Mouse (Mus musculus) mouse trophoblast stem cell (cell line): ENCODE data around the gene Cd300lg.

ENCODE experiments used
- in situ Hi-C, 2 experiments: fragments of 300-500 bp; cut with MseI, MboI; formaldehyde crosslinking; loops; 2 replicates in 1 of 2; 3 replicates in 1 of 2; pipeline ENCODE4 v1.15.1; 2025

The Cd300lg gene

GRCm38 (mm10) chr11:102025991-102026660 lies 15.2 kb upstream of the Cd300lg start:
- in situ Hi-C loops: no loop called here

GRCm38 (mm10) chr11:102026694-102027360 lies 14.5 kb upstream of the Cd300lg start:
- in situ Hi-C loops: no loop called here

- in situ Hi-C loops: no loop called here
Observed at GRCm38 (mm10) chr11:102027361-102028017, 13.8 kb upstream of the Cd300lg start.

DNA sequence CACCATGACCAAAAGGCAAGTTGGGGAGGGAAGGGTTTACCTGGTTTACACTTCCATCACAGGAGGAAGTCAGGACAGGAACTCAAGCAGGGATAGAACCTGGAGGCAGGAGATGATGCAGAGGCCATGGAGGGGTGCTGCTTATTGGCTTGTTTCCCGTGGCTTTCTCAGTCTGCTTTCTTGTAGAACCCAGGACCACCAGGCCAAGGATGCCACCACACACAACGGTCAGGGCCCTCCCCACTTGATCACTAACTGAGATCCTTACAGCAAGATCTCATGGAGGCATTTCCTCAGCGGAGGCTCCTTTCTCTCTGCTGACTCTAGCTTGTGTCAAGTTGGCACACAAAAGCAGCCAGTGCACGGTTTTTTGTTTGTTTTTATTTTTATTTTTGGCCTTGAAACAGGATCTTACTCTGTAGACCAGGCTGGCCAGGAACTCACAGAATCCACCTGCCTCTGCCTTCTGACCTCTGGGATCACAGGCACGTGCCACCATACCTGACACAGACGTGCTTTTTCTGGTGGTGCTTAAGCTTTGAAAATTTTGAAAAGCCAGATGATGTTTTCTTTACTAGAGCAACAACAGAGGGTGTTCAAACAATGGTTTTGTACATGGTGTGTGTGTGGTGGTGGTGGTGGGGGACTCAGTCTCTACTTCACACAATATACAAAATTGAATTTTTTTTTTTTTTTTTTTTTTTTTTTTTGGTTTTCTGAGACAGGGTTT lies 13.1 kb upstream of the Cd300lg start, which contains the start of gene Mpp3:
Gene Mpp3, minus strand, starts transcription at position 375 of the 730 bp plus-strand sequence.
- in situ Hi-C loops: no loop called here

- in situ Hi-C loops: no loop called here
Observed at GRCm38 (mm10) chr11:102029304-102029703, 12.0 kb upstream of the Cd300lg start.

DNA sequence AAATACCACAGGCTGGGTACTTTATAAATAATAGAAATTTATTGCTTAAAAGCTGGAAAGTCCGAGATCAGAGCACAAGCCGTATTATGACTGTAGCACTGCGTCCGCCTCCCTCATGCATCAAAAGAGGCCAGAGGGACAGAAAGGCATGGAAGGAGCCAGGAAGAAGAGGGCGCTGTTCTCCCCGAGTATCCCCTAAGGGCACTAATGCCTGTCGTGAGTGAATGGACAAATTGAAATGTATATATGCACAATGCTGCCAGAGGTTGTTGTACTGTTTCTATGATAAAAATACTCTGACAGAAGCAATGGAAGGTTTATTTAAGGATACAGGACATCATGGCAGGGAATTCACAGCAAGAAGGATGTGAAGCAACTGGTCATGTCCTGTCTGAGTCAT lies 11.3 kb upstream of the Cd300lg start:
- in situ Hi-C loops: loop anchor here in 1 of 2 experiments (5.0 kb wide), 1 partner anchor 33 kb away; no protein-coding TSS in a partner anchor

DNA sequence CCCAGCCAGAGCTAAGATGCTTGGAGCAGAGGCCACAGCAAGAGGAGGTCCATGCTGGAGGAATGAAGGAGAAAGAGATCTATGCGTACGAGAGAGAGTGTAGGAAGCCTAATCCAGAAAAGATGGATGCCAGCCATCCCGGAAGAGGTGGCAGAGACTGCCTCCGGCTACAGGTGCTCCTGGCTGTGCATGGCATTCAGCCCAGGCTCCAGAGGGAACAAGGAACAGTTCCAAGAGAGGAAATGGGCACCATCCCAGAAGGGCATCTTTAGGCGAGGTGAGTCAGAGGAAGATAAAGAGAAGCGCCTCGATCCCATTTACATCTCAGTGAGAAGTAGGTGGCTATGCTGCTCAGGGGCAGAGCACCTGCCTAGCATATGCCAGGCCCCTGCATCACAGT lies 10.2 kb upstream of the Cd300lg start:
- in situ Hi-C loops: loop anchor here in 1 of 2 experiments (5.0 kb wide), 1 partner anchor 34 kb away; no protein-coding TSS in a partner anchor

DNA sequence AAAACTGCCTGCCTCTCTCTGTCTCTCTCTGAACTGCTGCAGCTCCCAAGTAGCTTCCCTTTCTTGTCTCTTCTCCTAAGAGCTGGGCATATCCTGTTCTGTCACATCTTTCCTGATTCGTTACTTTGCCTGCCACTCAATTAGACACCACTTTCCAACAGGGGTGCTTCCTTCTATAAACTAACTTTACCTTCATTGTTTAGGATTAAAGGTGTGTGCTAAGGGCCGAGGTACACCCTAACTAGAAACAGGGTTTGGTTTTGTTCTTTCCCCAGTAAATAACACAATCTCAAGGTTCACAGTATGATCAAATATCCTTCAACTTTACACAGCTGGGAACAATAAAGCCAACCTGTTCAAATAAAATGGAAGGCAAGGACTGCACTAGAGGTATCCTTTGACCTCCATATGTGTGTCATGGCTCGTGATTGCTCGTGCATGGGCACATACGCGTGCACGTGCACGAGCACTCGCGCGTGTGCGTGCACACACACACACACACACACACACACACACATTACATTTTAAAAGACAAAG lies 8.2 kb upstream of the Cd300lg start:
- in situ Hi-C loops: loop anchor here in 1 of 2 experiments (5.0 kb wide), 1 partner anchor 36 kb away; no protein-coding TSS in a partner anchor

- in situ Hi-C loops: loop anchor here (5.0 kb wide), 1 partner anchor 38 kb away; no protein-coding TSS in a partner anchor
Observed at GRCm38 (mm10) chr11:102034887-102035286, 6.4 kb upstream of the Cd300lg start.

- in situ Hi-C loops: loop anchor here in 1 of 2 experiments (5.0 kb wide), 1 partner anchor 38 kb away; no protein-coding TSS in a partner anchor
Observed at GRCm38 (mm10) chr11:102035456-102035960, 5.8 kb upstream of the Cd300lg start.

DNA sequence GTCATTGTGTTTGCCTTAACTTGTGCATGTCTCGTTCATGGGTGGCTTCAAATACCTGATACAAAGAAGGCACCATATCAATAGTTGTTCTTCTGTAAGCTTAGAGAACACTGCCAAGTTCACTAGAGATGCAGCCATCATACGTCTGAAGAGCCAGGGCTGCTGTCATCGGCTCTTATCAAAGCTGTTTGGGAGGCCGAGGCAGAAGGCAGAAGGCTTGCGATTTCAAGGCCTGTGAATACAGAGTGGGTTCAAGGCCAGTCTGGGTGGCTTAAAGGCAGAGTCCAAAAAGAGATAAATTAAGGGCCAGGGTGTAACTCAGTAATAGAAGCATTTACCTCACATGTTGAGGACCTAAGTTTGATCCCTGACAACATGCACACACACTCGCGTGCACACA lies 5.0 kb upstream of the Cd300lg start:
- in situ Hi-C loops: loop anchor here in 1 of 2 experiments (5.0 kb wide), 1 partner anchor 39 kb away; no protein-coding TSS in a partner anchor

GRCm38 (mm10) chr11:102037789-102038188 lies 3.5 kb upstream of the Cd300lg start:
- in situ Hi-C loops: loop anchor here in 1 of 2 experiments (5.0 kb wide), 1 partner anchor 40 kb away; no protein-coding TSS in a partner anchor

DNA sequence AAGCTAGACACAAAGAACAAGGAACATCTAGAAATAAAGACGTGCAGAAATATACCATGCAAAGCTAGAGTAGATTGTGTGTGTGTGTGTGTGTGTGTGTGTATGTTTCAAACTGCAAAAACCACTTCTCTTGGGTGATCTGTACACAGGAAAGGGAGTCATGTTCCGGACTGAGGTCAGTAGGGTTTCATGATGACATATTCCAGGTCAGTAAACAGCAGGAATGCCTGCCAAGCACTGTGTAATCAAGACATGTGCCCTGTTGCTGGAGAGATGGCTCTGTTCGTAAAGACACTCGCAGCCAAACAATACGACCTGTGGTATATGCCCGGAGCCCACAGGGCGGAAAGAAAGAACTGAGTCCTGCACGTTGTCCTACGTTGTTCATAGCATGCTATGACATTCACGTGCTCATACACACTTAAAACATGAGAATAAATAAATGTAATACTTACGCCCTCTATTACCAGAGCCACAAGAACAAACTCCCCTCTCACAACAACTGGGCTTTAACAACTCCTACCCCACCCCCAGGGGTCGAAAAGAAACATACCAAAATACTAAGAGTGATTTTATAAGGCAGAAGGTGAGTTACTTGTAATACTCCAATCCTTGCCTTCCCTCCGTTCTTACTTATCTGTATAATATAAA lies 1.7 kb upstream of the Cd300lg start:
- in situ Hi-C loops: loop anchor here in 1 of 2 experiments (5.0 kb wide), 1 partner anchor 42 kb away; no protein-coding TSS in a partner anchor

DNA sequence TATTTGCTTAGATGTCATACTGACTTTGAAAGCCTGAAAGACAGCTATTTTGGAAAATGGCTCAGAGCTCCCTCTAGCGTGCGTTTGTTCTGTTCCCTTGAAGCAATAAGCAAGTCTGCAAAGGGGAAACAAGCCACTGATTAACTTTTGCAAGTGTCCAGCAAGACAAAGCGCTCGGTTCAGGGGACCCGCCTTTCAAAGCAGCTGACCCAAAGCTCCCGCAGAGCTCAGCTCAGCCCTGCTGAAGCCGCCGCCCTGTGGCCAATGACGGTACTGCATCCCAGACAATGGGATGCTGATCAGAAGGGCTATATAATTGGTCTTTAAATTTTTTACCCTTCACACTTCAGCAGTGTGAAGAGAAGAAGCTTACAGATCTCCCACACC lies 1.2 kb upstream of the Cd300lg start:
- in situ Hi-C loops: no loop called here

- in situ Hi-C loops: no loop called here
Observed at GRCm38 (mm10) chr11:102040646-102041045, 663 bp upstream of the Cd300lg start.

DNA sequence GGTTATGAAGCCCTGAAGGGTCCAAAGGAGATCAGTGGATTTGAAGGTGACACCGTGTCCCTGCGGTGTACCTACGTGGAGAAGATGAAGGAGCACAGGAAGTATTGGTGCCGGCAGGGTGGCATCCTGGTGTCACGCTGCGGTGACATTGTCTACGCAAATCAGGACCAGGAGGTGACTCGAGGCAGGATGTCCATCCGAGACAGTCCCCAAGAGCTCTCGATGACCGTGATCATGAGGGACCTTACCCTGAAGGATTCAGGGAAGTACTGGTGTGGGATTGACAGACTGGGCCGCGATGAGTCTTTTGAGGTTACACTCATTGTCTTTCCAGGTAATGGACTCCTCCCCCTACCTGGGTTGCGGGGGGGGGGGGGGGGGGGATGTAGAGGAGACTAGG lies 1.7 kb downstream of the Cd300lg start:
- in situ Hi-C loops: no loop called here

DNA sequence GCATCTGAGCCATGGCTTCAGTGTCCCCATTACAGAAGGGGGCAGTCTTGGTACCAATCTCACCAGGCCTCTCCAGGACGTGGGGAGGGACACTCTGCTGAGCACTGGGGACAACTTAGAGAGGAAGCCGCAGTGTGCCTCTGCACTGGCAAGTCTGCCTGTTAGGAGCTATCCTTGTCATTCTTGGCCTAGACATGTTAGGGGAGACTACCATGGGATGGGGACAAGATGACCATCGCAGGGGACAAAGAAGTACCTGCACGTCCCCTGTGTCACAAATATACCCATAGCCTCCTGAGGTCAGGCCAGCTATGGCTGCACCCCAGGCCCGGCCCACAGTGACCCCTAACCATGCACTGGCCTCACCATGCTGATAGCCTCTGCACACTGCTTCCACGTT lies 2.1 kb downstream of the Cd300lg start:
- in situ Hi-C loops: no loop called here

DNA sequence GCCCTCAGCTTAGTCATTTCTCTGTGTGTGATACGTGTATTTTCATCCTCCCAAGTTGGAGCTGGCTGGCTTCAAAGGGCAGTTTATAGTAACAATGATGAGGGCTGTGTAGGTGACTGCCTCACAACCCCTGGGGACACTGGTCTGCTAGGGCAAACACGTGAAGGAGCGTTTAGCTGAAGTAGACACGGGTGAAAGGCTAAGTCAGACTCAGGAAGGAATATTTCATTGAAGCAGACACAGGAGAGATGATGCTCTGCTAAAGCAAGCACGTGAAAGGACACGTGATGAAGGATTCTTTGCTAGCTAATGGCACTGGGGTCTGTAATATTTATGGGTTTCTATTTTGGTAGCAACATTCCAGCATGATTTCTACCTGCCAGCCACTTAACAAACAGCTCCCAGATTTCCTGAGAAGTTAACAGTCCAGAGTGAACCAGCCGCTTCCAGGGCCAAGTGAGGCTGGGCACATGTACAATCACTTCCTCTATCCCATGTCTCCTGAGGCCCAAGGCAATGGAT lies 3.4 kb downstream of the Cd300lg start:
- in situ Hi-C loops: no loop called here

DNA sequence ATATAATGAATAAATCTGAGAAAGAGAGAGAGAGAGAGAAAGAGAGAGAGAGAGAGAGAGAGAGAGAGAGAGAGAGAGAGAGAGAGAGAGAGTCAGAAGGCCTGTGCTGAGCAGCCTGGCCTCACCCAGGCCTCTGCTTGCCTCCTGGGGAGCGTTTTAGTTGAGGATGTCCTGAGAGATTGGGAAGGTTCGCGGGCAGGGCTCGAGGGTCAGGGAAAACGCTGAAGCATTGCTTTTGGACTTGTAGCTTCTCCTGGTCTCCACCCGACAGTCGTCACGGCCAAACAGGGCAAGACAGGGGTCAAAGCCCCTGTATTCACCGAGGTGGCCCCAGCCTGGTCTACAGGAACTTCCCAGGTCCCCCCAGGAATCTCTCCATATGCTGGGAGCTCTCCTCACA lies 5.3 kb downstream of the Cd300lg start:
- in situ Hi-C loops: no loop called here

- in situ Hi-C loops: no loop called here
Observed at GRCm38 (mm10) chr11:102049875-102050482, 8.7 kb downstream of the Cd300lg start.
